Mouse (Mus musculus) heart, adult 2 months (tissue): ENCODE measurements around the gene Erg.
A peak's percentile ranks its signal among the peaks of the same experiment; 100 is the strongest.

Experiments used
- CTCF ChIP-seq: fragments of 200-600 bp; IDR thresholded peaks from 2 replicates; pipeline ENCODE4 v1.8.1; 2022; ENCODE audit warnings: antibody characterized with exemption, mild to moderate bottlenecking, moderate library complexity
- EP300 ChIP-seq: fragments of 200-500 bp; IDR thresholded peaks from 2 replicates; pipeline ENCODE4 v1.6.1; 2011; ENCODE audit warnings: low read depth, low read length, control low read depth; ENCODE audit not compliant: insufficient read depth
- POLR2A ChIP-seq: fragments of 200-500 bp; IDR thresholded peaks from 2 replicates; pipeline ENCODE4 v1.6.1; 2011; ENCODE audit warnings: mild to moderate bottlenecking, low read depth, low read length, control low read depth; ENCODE audit not compliant: insufficient read depth

GRCm38 (mm10) chr16:95615579-95615978 is 29.2 kb upstream of the Erg start:
- TF ChIP-seq CTCF (peak; percentile 88), EP300 (no peak), POLR2A (no peak)
